Mouse (Mus musculus): ENCODE data around the gene Agbl5.

GRCm38 (mm10) chr5:30919831-30920614, 31.5 kb downstream of the Agbl5 start:
- TF ChIP-seq MAX (IDR thresholded peaks at IDR 0.05) (no peak), CTCF (IDR thresholded peaks at IDR 0.05; ENCODE audit: control insufficient read depth, insufficient read depth, insufficient read length) (no peak), CEBPB (IDR thresholded peaks at IDR 0.05; ENCODE audit: low read depth) (no peak)
